Mouse (Mus musculus) kidney, postnatal 0 days (tissue): ENCODE measurements around the gene Gm21903. TPM values are rescaled to one million over a fixed set of nuclear protein-coding genes. Genes with fewer than 3 reads are reported as not detected.

ENCODE experiments used
- ATAC-seq: fragments of 200-750 bp; cut with Nextera tagmentation; replicated peaks from 2 replicates; pipeline ENCODE4 v1.8.0; 2017; ENCODE audit warnings: low read depth, moderate number of reproducible peaks, moderate TSS enrichment, moderate library complexity; ENCODE audit not compliant: low FRiP score
- DNase-seq: peaks from one replicate; pipeline ENCODE4 v3.0.0-alpha.2; 2016; ENCODE audit warnings: low spot score
- H3K27ac ChIP-seq: fragments of 300-500 bp; sonication (generic); 2 replicates; pipeline ENCODE4 v1.5.1; 2014; ENCODE audit warnings: mild to moderate bottlenecking
- H3K27me3 ChIP-seq: fragments of 300-500 bp; sonication (generic); 2 replicates; pipeline ENCODE4 v1.6.1; 2014; ENCODE audit warnings: low read length, mixed read lengths; ENCODE audit not compliant: insufficient read depth
- H3K36me3 ChIP-seq: fragments of 300-500 bp; sonication (generic); 2 replicates; pipeline ENCODE4 v1.6.1; 2014; ENCODE audit warnings: low read length, mixed read lengths; ENCODE audit not compliant: insufficient read depth
- H3K4me1 ChIP-seq: fragments of 300-500 bp; sonication (generic); replicated peaks from 2 replicates; pipeline ENCODE4 v1.6.1; 2014; ENCODE audit warnings: antibody characterized with exemption, low read length, mixed read lengths; ENCODE audit not compliant: insufficient read depth
- H3K4me2 ChIP-seq: fragments of 300-500 bp; sonication (generic); 2 replicates; pipeline ENCODE4 v1.6.1; 2014; ENCODE audit warnings: mild to moderate bottlenecking, low read length, moderate library complexity, mixed read lengths
- H3K4me3 ChIP-seq: fragments of 300-500 bp; sonication (generic); replicated peaks from 2 replicates; pipeline ENCODE4 v1.5.1; 2014; ENCODE audit warnings: low read depth, low read length
- H3K9ac ChIP-seq: fragments of 300-500 bp; sonication (generic); 2 replicates; pipeline ENCODE4 v1.6.1; 2014; ENCODE audit warnings: low read depth, low read length
- H3K9me3 ChIP-seq: fragments of 300-500 bp; sonication (generic); replicated peaks from 2 replicates; pipeline ENCODE4 v1.6.1; 2016; ENCODE audit warnings: low read length, inconsistent platforms, mixed read lengths
- CTCF ChIP-seq: IDR thresholded peaks from 2 replicates; pipeline ENCODE4 v1.5.1; 2016; ENCODE audit warnings: antibody characterized with exemption, low read depth, mild to moderate bottlenecking, moderate library complexity
- WGBS: fragments of 180-500 bp; shearing (Covaris S2); extraction: QIAGEN DNeasy Blood & Tissue Kit; methylation state at CpG from one replicate; pipeline ENCODE4 v1.1.7; 2014; 5-methylcytosine and 5-hydroxymethylcytosine counted together
- polyA plus RNA-seq: library from polyadenylated mRNA; unstranded; fragments of >200 nt; fragmentation: Nextera tagmentation; extraction: Ambion mirVana; gene quantifications from 2 replicates; pipeline ENCODE4 v1.2.1, GENCODE M21; 2015

The Gm21903 gene
- polyA plus RNA-seq, 1 experiment from 2014 or later, result not detected

- Histone ChIP-seq H3K9ac (no peak overlapping the region), H3K27ac (no peak overlapping the region), H3K4me1 (no peaks in the 10 kb centered on the region), H3K9me3 (no peaks in the 10 kb centered on the region), H3K36me3 (no peaks in the 10 kb centered on the region), H3K4me2 (no peak overlapping the region), H3K4me3 (no peak overlapping the region), H3K27me3 (no peaks in the 10 kb centered on the region)
- no peak for DNase-seq
- no peak for TF ChIP-seq CTCF
- no peak for ATAC-seq
- WGBS, result 94% methylated on average over 1 of the region's 1 CpGs
These were observed 33.3 kb downstream of the Gm21903 start for GRCm38 (mm10) chr17:39009846-39010245.

Other genes starting within 250 kb of the Gm21903 start
- gene Esp24, start 6.6 kb downstream of the Gm21903 start, polyA plus RNA-seq, result not detected in 2 replicates
- gene Esp23, start 33.7 kb upstream of the Gm21903 start, polyA plus RNA-seq, result not detected in 2 replicates
- not detected in 2 replicates for gene Esp22, start 52.0 kb upstream of the Gm21903 start, polyA plus RNA-seq